Mouse (Mus musculus) cerebellum, postnatal 10 days (tissue): Measurements from ENCODE around the gene Adgrl1.

ENCODE experiments used
- DNase-seq, 2 experiments: peaks; one replicate each; pipeline ENCODE4 v3.0.0; 2021; ENCODE audit warnings: mixed read lengths in 2 of 2

Gene Adgrl1

GRCm38 (mm10) chr8:83899363-83900252 is at the start of gene Adgrl1:
Adgrl1 (plus strand) TSS chr8:83900105.
- DNase-seq = peak; percentile 98 to 99

- DNase-seq = no peak
These were observed 47.6 kb upstream of the Adgrl1 start for GRCm38 (mm10) chr8:83852329-83852728.

GRCm38 (mm10) chr8:83853323-83854050 is 46.4 kb upstream of the Adgrl1 start:
- no peak for DNase-seq

DNA sequence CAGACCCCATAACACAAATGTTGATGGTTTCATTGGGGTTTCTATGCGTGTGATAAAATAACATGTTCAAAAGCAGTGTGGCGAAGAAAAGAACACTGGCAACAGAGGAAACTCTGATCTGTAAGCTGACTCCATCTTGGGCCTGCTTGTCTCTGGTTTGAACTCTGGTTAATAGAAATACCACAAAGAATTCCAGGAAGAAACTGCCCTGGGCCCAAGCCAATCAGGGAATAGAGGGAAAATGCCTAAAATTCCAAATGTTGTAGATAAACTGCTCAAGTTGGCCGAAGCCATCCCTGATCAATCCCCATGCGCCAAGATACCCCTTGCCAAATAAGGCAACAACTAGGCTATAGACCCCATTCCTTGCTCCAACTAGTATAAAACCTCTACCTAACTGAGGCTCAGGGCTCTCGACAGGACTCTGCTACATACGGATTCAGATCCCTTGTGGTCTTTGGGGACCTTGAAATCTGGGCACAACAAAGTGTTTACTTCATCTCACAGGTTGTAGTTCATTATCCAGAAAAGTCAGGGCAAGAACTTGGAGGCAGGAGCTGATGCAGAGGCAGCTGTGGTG is 43.3 kb upstream of the Adgrl1 start:
- no peak for DNase-seq

- DNase-seq = peak; percentile 39 to 43
These were observed 37.3 kb upstream of the Adgrl1 start for GRCm38 (mm10) chr8:83862439-83863268.

GRCm38 (mm10) chr8:83874881-83875655 is 24.8 kb upstream of the Adgrl1 start:
- DNase-seq = peak; percentile 86

DNA sequence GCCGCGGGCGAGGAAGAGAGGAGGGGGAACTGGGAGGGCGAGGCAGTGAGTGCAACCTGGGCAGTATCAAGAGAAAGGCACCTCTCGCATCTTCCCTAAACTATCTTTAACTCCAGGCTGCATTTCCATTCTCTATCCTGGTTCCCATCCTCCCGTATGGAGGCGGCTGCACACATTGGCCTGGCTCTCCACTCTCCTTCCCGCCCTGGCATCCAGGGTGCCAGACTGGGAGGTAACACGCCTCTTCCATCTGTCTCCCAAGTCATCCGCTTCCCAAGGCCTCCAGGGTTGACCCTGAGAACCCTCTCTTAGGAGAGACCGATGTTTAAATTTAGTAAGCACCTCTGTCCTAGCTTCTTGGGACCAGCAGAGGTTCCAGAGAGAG is 24.3 kb upstream of the Adgrl1 start:
- DNase-seq = peak; percentile 76 to 78

GRCm38 (mm10) chr8:83876080-83876837 is 23.6 kb upstream of the Adgrl1 start:
- DNase-seq = peak; percentile 79 to 80

GRCm38 (mm10) chr8:83876838-83877223 is 23.1 kb upstream of the Adgrl1 start:
- peak; percentile 43 to 46 for DNase-seq

GRCm38 (mm10) chr8:83888409-83888808 is 11.5 kb upstream of the Adgrl1 start:
- DNase-seq = peak; percentile 49 to 52

GRCm38 (mm10) chr8:83892061-83892460 is 7.8 kb upstream of the Adgrl1 start:
- DNase-seq = peak; percentile 22 to 44

DNA sequence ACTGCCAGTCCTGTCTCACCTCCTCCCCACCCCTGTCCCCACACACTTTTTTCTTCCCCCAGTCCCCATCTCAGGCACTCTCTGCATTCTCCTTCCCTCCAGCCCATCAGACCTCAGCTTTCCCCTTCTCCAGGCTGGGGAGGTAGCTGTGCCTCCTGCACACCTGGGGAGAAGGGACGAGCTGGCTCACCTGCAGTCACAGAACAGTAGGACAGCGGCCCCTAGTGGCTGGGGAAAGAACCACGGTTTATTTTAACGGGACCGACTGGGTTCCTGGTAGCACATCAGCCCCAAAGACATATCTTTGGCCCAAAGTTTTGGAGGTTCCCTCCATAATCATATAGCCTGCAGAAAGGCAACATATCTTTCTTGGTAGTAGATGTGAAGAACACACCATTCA is 6.0 kb upstream of the Adgrl1 start:
- peak; percentile 91 to 94 for DNase-seq

DNA sequence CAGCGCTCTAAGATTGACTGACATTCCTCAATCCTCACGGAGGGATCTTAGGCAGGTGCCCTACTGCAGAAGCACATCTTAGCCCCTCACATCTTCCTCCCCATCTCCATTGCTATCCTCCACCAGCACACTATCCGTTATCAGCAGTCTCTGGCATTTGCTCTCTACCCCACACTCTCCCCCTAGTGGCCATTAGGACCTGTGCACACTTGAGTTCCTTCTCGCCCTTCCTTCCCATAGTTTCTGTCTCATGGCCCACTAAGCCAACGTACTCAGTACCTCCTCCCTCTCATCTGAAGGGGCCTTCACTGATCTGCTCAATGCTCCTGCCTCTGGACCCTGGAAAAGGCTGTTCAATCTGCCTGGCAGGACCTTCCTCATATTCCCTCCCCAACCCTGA is 4.0 kb upstream of the Adgrl1 start:
- peak; percentile 73 to 81 for DNase-seq

DNA sequence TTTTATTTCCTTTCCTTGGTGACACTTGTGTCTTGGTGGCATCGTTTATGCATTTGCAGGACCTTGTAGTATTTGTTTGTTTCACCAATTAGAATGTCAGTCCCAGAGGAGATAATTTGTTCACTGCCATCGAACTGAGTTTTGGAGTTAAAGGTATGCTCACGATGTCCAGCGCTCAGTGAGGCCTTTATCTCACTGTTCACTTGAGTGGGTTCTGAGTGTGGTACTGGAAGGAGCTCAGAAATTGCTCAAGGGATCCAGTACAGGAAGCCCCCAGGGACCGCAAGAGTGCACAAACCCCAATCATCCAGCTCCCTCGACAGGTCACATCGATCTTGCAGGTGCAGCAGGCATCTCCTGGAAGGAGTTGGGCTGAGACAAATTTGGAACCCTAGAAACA is 3.4 kb upstream of the Adgrl1 start:
- DNase-seq = no peak

GRCm38 (mm10) chr8:83897211-83897610 is 2.7 kb upstream of the Adgrl1 start:
- DNase-seq = peak; percentile 92 to 94

- peak; percentile 66 to 78 for DNase-seq
These were observed 1.4 kb upstream of the Adgrl1 start for GRCm38 (mm10) chr8:83898456-83898855.

GRCm38 (mm10) chr8:83898985-83899362 is 931 bp upstream of the Adgrl1 start:
- DNase-seq = peak; percentile 96 to 97

DNA sequence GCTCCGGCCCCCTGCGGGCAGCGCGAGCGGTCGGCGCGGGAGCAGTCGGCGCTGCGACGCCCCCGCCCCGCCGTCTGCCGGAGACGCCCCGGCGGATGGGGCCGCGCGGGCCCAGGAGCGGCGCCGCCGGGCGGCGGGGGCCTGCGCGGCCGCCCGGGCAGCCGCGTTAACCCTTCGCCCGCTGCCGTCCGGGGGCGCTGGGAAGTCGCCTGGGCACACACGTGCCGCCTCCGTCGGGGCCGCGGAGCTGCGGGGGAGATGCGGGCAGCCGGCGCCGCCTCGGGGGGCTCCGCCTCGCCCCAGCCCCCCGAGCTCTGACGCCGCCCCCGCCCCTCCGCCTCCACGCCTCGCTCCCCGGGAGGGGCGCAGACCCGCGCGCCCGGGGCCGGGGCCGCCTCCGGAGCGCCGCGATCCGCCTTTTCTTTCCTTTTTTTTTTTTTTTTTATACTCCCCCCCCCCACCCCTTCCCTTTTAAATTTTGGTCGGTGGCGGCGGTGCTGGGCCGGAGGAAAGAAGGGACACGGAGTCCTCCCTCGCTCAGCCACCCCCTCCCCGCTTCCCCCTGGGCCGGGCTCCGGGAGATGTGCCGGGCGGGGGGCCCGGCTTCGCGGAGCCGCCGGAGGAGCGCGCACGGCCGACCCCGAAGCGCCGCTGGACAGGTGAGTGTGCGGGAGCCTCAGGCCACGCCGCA is 506 bp downstream of the Adgrl1 start:
- peak in 1 of 2 experiments; percentile 73 for DNase-seq

- peak; percentile 72 to 75 for DNase-seq
These were observed 1.0 kb downstream of the Adgrl1 start for GRCm38 (mm10) chr8:83900957-83901270.
